Mouse (Mus musculus): ENCODE results near the gene Gm49325. TPM values are rescaled to one million over a fixed set of nuclear protein-coding genes. Genes with fewer than 3 reads are reported as not detected.

The Gm49325 gene
- polyA plus RNA-seq, 1 experiment, result 8.8 TPM

DNA sequence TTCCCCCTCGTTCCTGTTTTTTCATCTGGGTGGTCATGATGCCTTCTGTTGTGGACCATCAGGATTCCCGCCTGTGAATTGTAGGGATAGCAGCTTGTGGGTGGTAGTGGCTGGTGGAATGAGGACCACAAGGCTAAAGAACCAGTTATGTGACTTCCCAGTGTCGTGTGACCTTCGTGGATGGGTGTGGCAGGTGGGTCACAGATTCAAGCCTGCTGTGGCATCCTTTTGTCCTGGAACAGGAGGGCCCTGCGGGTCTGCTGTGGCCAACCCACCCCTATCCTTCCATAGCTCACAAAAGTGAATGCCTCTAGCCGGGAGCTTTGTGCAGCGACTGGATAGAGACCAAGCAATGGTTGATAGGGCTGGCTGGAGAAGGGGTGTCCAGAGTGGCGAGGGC, 41.9 kb downstream of the Gm49325 start:
- Histone ChIP-seq H3K27me3 (ENCODE audit: control insufficient read depth, insufficient read depth, insufficient read length) (no peaks in the 10 kb centered on the region), H3K4me2 (ENCODE audit: low read depth) (no peak overlapping the region), H3K79me2 (ENCODE audit: control insufficient read depth, insufficient read depth) (no peaks in the 10 kb centered on the region), H3K4me3 (no peak overlapping the region), H3K36me3 (ENCODE audit: control insufficient read depth, insufficient read depth) (peaks cover 26% of the 10 kb centered on the region), H3ac (ENCODE audit: control insufficient read depth, insufficient read length) (no peak overlapping the region)
- TF ChIP-seq TCF12 (IDR thresholded peaks at IDR 0.05; ENCODE audit: insufficient read depth, poor library complexity, severe bottlenecking) (no peak), MYOG (IDR thresholded peaks at IDR 0.05; ENCODE audit: control insufficient read depth in 1 of 3, insufficient read depth in 1 of 3, insufficient read length in 2 of 3, low read depth in 2 of 3) (no peak), E2F4 (IDR thresholded peaks at IDR 0.05; ENCODE audit: insufficient read depth) (no peak), SRF (IDR thresholded peaks at IDR 0.05; ENCODE audit: control insufficient read depth, insufficient read length, low read depth) (no peak)

DNA sequence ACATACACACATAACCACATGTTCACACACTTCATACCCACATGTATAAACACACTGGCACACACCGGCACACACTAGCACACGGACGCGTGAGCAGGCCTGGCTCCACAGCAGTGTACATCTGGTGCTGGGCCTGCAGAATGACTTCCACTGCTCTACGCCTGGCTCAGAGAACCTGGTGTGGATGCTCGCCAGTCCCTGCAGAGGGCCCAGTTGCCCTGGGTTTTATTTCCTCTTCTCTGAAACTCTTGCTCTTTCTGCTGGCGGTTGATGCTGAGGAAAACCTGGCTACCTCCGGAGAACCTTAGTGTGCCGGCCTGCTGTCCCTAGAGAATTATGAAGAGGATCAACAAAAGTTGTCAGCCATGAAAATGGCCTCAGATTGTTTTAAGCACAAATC, 46.0 kb downstream of the Gm49325 start:
- no peak overlapping the region for H3K4me3 ChIP-seq
- no peaks in the 10 kb centered on the region for H3K27me3 ChIP-seq (ENCODE audit: control insufficient read depth, insufficient read depth, insufficient read length)
- no peaks in the 10 kb centered on the region for H3K79me2 ChIP-seq (ENCODE audit: control insufficient read depth, insufficient read depth)
- no peak overlapping the region for H3K4me2 ChIP-seq (ENCODE audit: low read depth)
- no peak overlapping the region for H3ac ChIP-seq (ENCODE audit: control insufficient read depth, insufficient read length)
- H3K36me3 ChIP-seq (ENCODE audit: control insufficient read depth, insufficient read depth), result no peaks in the 10 kb centered on the region
- TF ChIP-seq MAX (IDR thresholded peaks at IDR 0.05; ENCODE audit: low read depth) (no peak), USF1 (IDR thresholded peaks at IDR 0.05; ENCODE audit: low read depth) (no peak), CEBPB (IDR thresholded peaks at IDR 0.05; ENCODE audit: insufficient read depth, poor library complexity, severe bottlenecking) (no peak), MYOD1 (IDR thresholded peaks at IDR 0.05; ENCODE audit: control insufficient read depth in 1 of 3, insufficient read length in 2 of 3, low read depth in 2 of 3) (no peak), POLR2AphosphoS2 (IDR thresholded peaks at IDR 0.05; ENCODE audit: insufficient read length, low read depth) (no peak), E2F4 (IDR thresholded peaks at IDR 0.05; ENCODE audit: insufficient read depth) (no peak), REST (IDR thresholded peaks at IDR 0.05; ENCODE audit: insufficient read depth, insufficient read length) (no peak), TCF12 (IDR thresholded peaks at IDR 0.05; ENCODE audit: insufficient read depth, poor library complexity, severe bottlenecking) (no peak), SRF (IDR thresholded peaks at IDR 0.05; ENCODE audit: control insufficient read depth, insufficient read length, low read depth) (no peak), MYOG (IDR thresholded peaks at IDR 0.05; ENCODE audit: control insufficient read depth in 1 of 3, insufficient read depth in 1 of 3, insufficient read length in 2 of 3, low read depth in 2 of 3) (no peak), TCF3 (IDR thresholded peaks at IDR 0.05; ENCODE audit: insufficient read length, low read depth) (no peak), POLR2A (IDR thresholded peaks at IDR 0.05; ENCODE audit: insufficient read length, low read depth) (no peak)

DNA sequence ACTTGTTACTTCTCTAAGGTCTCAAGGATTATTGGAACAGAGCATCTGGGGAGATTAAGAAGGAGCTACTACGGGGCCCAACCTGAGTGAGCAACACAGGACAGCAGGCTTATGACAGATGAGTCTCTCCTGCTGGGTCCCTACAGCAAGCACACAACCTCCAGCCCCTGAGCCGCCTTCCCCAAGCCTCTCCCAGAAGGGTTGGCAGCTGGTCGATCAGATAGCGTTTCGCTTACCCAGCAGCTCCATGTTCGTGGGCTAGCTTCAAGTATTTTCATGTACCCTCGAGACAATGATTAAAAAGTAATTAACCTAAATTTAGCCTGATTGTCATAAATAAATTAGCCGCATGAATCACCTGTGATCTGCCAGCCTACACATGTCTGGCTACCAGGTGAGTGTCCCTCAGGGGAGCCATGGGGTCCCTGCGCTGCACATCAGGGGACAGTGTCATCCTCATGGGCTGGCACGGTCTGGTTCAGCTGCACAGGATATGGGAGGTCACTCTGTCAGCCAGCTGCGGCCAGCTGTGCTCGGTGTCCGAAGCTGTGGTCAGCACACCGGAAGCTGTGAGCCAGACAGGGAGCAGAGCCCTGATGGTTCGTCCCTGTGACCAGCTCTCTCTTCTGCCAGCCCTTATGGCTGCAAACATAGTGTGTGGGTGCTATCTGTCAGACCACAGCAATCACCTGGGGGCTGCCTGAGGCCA, 52.4 kb downstream of the Gm49325 start:
- TF ChIP-seq USF1 (IDR thresholded peaks at IDR 0.05; ENCODE audit: low read depth) (no peak), E2F4 (IDR thresholded peaks at IDR 0.05; ENCODE audit: insufficient read depth) (no peak), MYOD1 (IDR thresholded peaks at IDR 0.05; ENCODE audit: control insufficient read depth in 1 of 3, insufficient read length in 2 of 3, low read depth in 2 of 3) (peak in 1 of 3 experiments; percentile 19)
- Histone ChIP-seq H3ac (ENCODE audit: control insufficient read depth, insufficient read length) (no peak overlapping the region), H3K79me2 (ENCODE audit: control insufficient read depth, insufficient read depth) (no peaks in the 10 kb centered on the region), H3K4me3 (no peak overlapping the region), H3K27me3 (ENCODE audit: control insufficient read depth, insufficient read depth, insufficient read length) (no peaks in the 10 kb centered on the region), H3K36me3 (ENCODE audit: control insufficient read depth, insufficient read depth) (no peaks in the 10 kb centered on the region), H3K4me2 (ENCODE audit: low read depth) (no peak overlapping the region)

DNA sequence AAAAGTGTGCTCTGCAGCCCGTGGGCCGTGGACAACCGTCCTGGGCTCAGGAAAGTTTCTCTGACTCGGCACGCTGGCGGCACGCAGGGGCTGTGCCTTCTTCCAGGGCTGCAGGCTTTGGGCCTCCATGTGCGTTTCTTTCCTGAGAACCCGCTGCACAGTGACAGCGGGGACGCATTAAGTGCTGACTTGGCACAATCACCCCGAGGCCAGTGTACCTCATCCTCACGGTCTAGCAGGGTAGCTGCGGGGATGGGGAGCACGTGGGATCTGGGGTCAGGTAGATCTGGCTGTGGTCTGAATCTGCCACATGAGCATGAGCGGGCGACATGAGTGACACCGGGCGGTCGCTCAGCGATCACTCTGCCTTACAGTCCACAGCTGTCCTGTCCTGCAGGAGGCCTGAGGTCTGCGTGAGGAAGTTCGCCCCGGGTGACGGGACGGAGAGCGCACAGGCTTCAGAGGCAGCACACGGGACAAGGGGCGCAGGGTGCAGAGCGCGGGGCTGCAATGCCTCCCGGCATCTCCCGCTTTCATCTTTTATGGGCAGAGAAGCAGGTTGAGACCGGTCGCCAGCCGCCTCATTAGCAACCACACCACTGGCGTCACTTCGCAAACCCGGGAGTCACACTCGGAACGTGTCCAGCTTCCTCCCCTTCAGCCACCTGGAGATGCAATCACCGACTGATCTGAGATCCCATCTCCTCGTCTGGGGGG, 58.1 kb downstream of the Gm49325 start:
- Histone ChIP-seq H3K79me2 (ENCODE audit: control insufficient read depth, insufficient read depth) (no peaks in the 10 kb centered on the region), H3ac (ENCODE audit: control insufficient read depth, insufficient read length) (no peak overlapping the region), H3K27me3 (ENCODE audit: control insufficient read depth, insufficient read depth, insufficient read length) (peaks cover 6% of the 10 kb centered on the region), H3K4me3 (no peak overlapping the region), H3K4me2 (ENCODE audit: low read depth) (no peak overlapping the region), H3K36me3 (ENCODE audit: control insufficient read depth, insufficient read depth) (no peaks in the 10 kb centered on the region)
- no peak for TF ChIP-seq CEBPB (IDR thresholded peaks at IDR 0.05; ENCODE audit: insufficient read depth, poor library complexity, severe bottlenecking)
- TF ChIP-seq SRF (IDR thresholded peaks at IDR 0.05; ENCODE audit: control insufficient read depth, insufficient read length, low read depth), result no peak
- no peak for TF ChIP-seq MYOD1 (IDR thresholded peaks at IDR 0.05; ENCODE audit: control insufficient read depth in 1 of 3, insufficient read length in 2 of 3, low read depth in 2 of 3)
- TF ChIP-seq MAX (IDR thresholded peaks at IDR 0.05; ENCODE audit: low read depth), result no peak
- no peak for TF ChIP-seq TCF3 (IDR thresholded peaks at IDR 0.05; ENCODE audit: insufficient read length, low read depth)
- TF ChIP-seq REST (IDR thresholded peaks at IDR 0.05; ENCODE audit: insufficient read depth, insufficient read length), result no peak
- no peak for TF ChIP-seq POLR2A (IDR thresholded peaks at IDR 0.05; ENCODE audit: insufficient read length, low read depth)
- TF ChIP-seq POLR2AphosphoS2 (IDR thresholded peaks at IDR 0.05; ENCODE audit: insufficient read length, low read depth), result no peak
- no peak for TF ChIP-seq E2F4 (IDR thresholded peaks at IDR 0.05; ENCODE audit: insufficient read depth)
- no peak for TF ChIP-seq MYOG (IDR thresholded peaks at IDR 0.05; ENCODE audit: control insufficient read depth in 1 of 3, insufficient read depth in 1 of 3, insufficient read length in 2 of 3, low read depth in 2 of 3)
- no peak for TF ChIP-seq USF1 (IDR thresholded peaks at IDR 0.05; ENCODE audit: low read depth)
- no peak for TF ChIP-seq TCF12 (IDR thresholded peaks at IDR 0.05; ENCODE audit: insufficient read depth, poor library complexity, severe bottlenecking)

DNA sequence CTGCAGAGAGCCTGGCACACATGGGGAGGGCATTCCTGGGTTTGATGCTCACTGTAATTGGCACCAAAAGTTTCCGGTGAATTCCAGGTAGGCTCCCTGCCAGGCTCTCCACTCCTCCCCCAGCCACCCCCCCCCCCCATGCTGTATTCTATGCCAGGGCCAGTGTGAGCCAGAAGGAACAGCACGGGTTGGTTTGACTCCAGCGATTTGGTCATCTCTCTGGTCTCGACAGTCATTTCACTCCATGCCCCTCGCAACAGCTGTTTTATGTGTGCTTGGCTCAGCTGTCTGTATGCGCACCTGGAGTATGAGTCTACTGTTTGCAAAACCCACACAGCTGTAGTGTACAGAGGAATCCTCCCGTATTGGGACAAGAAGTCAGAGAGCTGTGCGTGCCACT, 60.3 kb downstream of the Gm49325 start:
- H3K4me3 ChIP-seq, result no peak overlapping the region
- peaks cover 6% of the 10 kb centered on the region for H3K27me3 ChIP-seq (ENCODE audit: control insufficient read depth, insufficient read depth, insufficient read length)
- no peaks in the 10 kb centered on the region for H3K79me2 ChIP-seq (ENCODE audit: control insufficient read depth, insufficient read depth)
- H3K4me2 ChIP-seq (ENCODE audit: low read depth), result no peak overlapping the region
- peak; percentile 36 for TF ChIP-seq TCF3 (IDR thresholded peaks at IDR 0.05; ENCODE audit: insufficient read length, low read depth)
- no peak for TF ChIP-seq USF1 (IDR thresholded peaks at IDR 0.05; ENCODE audit: low read depth)
- TF ChIP-seq MYOD1 (IDR thresholded peaks at IDR 0.05; ENCODE audit: control insufficient read depth in 1 of 3, insufficient read length in 2 of 3, low read depth in 2 of 3), result peak in 2 of 3 experiments; percentile 47 to 61
- no peak for TF ChIP-seq SRF (IDR thresholded peaks at IDR 0.05; ENCODE audit: control insufficient read depth, insufficient read length, low read depth)
- peak in 1 of 3 experiments; percentile 52 for TF ChIP-seq MYOG (IDR thresholded peaks at IDR 0.05; ENCODE audit: control insufficient read depth in 1 of 3, insufficient read depth in 1 of 3, insufficient read length in 2 of 3, low read depth in 2 of 3)
- H3ac ChIP-seq (ENCODE audit: control insufficient read depth, insufficient read length), result no peak overlapping the region
- H3K36me3 ChIP-seq (ENCODE audit: control insufficient read depth, insufficient read depth), result no peaks in the 10 kb centered on the region
